Mouse (Mus musculus) adrenal gland, postnatal 25 days (tissue): Measurements from ENCODE around the gene Sdsl. TPM values are rescaled to one million over a fixed set of nuclear protein-coding genes. Genes with fewer than 3 reads are reported as not detected.

Source experiments
- DNase-seq: peaks from one replicate; pipeline ENCODE4 v3.0.0; 2021; ENCODE audit warnings: mixed read lengths
- total RNA-seq: library from RNA; stranded (reverse); gene quantifications from 2 replicates; pipeline ENCODE4 v1.2.3, GENCODE M21; 2021

The Sdsl gene
- total RNA-seq, 1 experiment from 2014 or later, result 99.0 TPM

GRCm38 (mm10) chr5:120456253-120456652, 16.4 kb downstream of the Sdsl start:
- no peak for DNase-seq

GRCm38 (mm10) chr5:120454756-120455337, 17.8 kb downstream of the Sdsl start:
- no peak for DNase-seq

- DNase-seq, result no peak
Observed at GRCm38 (mm10) chr5:120447305-120447704, 25.3 kb downstream of the Sdsl start.

- DNase-seq, result peak; percentile 96
Observed at GRCm38 (mm10) chr5:120440733-120441132, 31.9 kb downstream of the Sdsl start.

- DNase-seq, result peak; percentile 41
Observed at GRCm38 (mm10) chr5:120439887-120440670, 32.5 kb downstream of the Sdsl start.

GRCm38 (mm10) chr5:120438991-120439710, 33.5 kb downstream of the Sdsl start:
- DNase-seq, result no peak

- DNase-seq, result no peak
Observed at GRCm38 (mm10) chr5:120438469-120438868, 34.1 kb downstream of the Sdsl start.

GRCm38 (mm10) chr5:120437986-120438385, 34.6 kb downstream of the Sdsl start:
- DNase-seq, result no peak

GRCm38 (mm10) chr5:120437539-120437938, 35.1 kb downstream of the Sdsl start:
- DNase-seq, result no peak

GRCm38 (mm10) chr5:120436885-120437495, 35.6 kb downstream of the Sdsl start:
- DNase-seq, result no peak

GRCm38 (mm10) chr5:120435731-120436501, 36.7 kb downstream of the Sdsl start:
- no peak for DNase-seq

- no peak for DNase-seq
Observed at GRCm38 (mm10) chr5:120435006-120435681, 37.5 kb downstream of the Sdsl start.

- DNase-seq, result no peak
Observed at GRCm38 (mm10) chr5:120434231-120434735, 38.3 kb downstream of the Sdsl start.

- DNase-seq, result no peak
Observed at GRCm38 (mm10) chr5:120433135-120433760, 39.4 kb downstream of the Sdsl start.

GRCm38 (mm10) chr5:120432486-120433015, 40.1 kb downstream of the Sdsl start:
- no peak for DNase-seq

GRCm38 (mm10) chr5:120431649-120432485, 40.7 kb downstream of the Sdsl start, which contains the start of gene Lhx5:
Gene Lhx5, plus strand, starts transcription at chr5:120431699.
- DNase-seq, result no peak

- no peak for DNase-seq
Observed at GRCm38 (mm10) chr5:120431001-120431583, 41.5 kb downstream of the Sdsl start.

- no peak for DNase-seq
Observed at GRCm38 (mm10) chr5:120429692-120430091, 42.9 kb downstream of the Sdsl start.

GRCm38 (mm10) chr5:120428990-120429389, 43.6 kb downstream of the Sdsl start:
- no peak for DNase-seq
